Mouse (Mus musculus): Measurements from ENCODE around the gene Pou3f1.

DNA sequence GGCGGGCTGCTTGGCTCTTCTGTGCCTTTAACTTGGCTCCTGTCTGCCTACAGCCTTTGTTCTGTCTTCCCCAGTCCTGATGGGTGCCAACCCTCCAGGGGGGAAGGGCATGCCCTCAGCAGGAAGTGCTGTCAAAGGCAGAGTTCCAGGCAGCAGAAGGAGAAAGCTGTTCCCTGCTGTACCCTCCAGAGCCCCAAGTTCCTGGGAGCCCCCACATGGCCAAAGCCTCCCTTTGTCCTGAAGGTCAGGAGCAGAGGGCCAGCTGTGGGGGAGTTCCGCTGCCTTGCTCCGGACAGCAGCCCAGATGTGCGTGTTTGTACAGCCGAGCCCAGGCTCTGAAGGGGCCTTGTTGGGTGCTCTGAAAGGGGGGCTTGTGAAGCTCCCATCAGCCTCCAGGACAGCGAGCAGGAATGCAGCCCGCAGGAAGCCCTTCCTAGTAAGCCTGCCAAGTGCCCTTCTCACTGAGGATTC, 32.5 kb upstream of the Pou3f1 start:
- TF ChIP-seq CTCF (IDR thresholded peaks at IDR 0.05), result no peak
- TF ChIP-seq EP300 (IDR thresholded peaks at IDR 0.05), result no peak
